Mouse (Mus musculus) frontal cortex, postnatal 10 days (tissue): ENCODE data around the gene Fam53a.
A peak's percentile ranks its signal among the peaks of the same experiment; 100 is the strongest.

ENCODE experiments used
- DNase-seq, 2 experiments: peaks; one replicate each; pipeline ENCODE4 v3.0.0; 2022; ENCODE audit warnings: low spot score in 2 of 2, mixed read lengths in 1 of 2

The Fam53a gene

DNA sequence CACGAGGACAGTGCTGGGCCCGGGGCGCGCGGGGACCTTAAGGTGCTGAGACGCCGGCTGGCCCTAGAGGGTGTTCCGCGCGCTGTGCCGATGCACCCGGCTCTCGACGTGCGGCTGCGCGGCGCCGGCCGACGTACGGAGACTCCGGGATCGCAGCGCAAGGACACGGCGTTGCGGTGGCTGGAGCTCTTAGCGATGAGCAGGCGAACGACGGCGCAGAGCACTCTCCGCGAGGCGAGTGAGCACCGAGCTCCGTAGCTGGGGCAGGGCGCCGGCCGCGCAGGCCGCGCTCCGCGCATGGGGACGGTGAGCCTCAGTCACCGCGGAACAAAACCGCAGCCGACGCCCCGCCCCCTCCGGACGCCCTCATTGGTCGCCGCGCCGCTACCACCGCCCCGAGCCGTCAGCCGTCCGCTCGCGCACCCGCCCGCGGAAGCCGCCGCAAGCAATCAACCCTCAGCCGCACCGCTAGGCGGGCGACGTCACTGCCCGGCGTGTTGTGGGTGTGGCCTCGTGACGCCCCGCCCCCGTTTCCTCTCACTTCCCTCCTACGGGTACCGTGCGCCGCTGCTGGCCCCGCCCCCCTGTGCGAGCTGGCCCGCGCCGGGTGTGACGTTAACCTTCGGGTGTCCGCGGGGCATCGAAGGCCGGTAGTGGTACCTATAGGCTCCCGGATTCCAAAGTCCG, at the start of gene Fam53a, which contains the start of gene Gm9903:
Fam53a (minus strand) TSS at position 335 of the 687 bp plus-strand sequence.
Gm9903 (plus strand) TSS at position 625 of the 687 bp plus-strand sequence.
- DNase-seq = peak; percentile 99 to 100

DNA sequence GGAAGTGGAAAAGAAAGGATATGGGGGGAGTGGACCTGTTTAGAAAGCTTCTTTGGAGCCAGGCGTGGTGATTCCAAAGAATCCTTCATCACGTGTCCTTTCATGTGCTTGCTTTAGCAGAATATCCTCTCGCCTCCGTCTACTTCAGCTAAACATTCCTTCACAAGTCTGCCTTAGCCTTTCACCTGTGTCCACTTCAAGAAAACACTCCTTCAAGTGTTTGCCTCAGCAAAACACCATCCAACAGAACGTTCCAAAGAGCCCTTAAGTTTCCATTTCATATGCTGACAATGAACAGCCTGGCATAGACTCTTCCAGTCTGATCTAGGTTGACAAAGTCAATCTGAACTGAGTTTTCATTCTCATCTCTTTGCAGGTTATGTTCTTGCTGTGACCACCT, 48.8 kb upstream of the Fam53a start:
- DNase-seq = no peak

DNA sequence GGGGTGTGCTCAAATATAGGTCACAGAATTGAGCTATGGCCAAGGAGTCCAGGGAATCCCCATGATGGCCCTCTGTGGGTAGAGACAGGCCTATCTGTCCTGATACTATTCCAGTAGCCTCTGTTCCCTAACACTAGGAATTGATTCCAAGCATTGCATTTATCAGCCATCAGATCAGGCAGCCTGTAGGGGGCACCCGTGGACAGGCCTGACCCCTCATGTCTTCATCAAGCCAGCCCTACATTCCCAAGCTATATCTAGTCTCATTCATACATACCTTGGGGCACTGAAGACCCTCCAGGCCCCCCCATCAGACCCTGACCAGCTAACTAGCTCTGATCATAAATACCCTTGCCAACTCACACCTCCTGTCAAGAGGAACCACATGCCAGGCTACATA, 46.5 kb upstream of the Fam53a start:
- no peak for DNase-seq

DNA sequence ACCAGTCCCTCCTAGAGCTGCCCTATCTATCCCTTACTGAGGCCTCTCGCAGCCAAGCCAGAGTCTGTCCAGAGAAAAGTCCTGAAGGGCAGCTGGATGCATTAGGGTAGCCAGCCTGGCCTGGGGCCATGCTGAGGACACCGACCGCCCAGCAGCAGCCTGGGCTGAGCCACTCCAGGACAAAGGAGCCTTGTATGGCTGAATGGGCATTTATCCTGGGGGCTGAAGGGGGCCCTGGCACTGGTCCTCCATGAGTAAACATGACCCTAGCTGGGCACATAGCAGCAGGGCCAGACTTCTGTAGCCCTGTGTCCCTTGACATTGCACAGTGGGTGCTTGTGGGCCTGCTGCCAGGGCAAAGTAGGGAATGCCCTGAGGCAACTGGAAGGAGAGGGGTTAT, 45.0 kb upstream of the Fam53a start:
- DNase-seq = peak in 1 of 2 experiments; percentile 57

DNA sequence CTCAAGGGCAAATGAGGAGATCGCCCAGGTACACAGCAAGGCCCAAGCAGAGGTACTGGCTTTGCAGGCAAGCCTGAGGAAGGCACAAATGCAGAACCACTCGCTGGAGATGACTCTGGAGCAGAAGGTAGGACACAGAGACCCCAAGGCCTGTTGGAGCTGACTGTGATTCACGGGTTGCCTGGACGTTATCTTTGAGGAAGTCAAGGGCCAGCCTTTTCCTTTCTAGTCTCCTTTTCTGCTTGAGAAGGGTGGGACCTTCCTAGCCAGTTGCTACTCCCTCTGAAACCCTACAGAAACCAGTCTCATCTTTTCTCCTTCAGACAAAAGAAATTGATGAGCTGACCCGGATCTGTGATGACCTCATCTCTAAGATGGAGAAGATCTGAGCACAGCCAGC, 42.2 kb upstream of the Fam53a start:
- no peak for DNase-seq

DNA sequence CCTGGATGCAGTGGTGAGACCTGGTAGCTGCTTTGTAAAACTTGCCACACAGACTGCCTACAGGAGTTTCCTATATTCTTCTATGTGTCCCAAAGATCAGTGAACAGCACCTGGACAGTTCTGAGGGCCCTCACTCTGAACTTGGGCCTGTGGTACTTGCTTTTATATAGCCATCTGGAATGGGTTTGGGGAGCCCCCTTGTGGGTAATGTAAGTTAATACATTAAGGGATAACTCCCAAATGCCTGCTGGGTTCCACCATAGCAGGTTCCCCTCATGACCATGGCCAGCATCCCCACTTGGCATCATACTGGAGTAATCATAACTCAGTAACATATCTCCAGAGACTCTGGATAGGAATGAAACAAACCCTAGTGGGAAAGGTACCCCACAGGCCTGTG, 38.8 kb upstream of the Fam53a start:
- no peak for DNase-seq

DNA sequence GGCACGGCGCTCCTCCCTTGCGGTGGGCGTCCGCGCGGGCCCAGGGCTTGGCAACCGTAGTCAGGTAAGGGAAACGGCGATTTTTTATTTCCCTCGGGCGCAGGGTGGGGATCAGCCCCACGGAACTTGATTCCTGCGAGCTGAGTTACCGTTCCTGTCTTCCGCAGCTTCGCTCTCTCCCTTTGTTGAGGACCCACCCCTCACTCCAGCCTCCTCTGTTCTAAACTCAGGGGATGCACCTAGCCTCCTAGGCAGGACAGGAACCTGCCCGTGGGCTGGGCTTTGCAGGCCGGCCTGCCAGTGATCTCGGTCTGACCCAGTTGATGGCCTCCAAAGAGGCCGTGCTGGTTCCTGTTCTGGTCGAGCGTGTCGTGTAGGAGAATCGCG, 29.2 kb upstream of the Fam53a start:
- no peak for DNase-seq

DNA sequence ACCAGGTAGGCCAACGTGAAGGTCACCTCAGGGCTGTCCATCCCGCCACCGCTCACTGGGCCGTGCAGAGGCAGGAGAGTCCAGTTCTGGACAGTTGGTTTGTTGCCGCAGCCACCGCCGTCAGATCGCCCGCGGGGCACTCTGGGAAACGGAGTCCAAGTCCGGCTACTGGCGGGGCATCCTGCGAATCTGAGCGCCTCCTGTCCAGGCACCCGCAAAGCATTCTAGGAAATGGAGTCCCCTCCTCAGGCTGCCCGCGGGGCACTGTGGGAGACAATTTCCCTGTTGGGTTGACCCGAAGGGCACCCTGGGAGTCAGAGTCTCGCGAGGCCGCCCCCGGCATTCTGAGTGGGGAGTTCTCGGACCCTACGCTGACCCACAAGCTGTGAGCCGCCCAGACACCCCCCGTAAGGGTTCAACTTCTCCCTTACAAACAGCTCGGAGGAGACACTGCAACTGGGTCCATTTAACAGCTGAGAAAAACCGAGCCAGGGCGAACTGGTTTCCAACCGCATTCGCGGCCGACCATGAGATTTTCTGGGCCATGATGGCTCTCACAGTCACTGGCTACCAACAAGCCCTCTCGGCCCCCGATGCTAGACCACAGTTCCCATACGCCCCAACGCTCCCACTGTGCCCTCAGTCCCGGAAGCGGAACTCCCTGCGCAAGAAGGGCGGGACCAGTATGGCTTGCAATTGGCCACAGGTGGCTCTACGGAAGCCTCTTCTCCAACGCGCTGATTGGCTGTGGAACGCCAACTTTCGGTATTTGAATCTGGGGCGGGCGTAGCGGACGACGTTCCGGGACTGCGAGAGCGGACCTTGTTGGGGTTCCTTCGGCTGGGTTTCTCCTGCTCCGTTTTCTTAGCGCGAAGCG, 28.6 kb upstream of the Fam53a start, which contains the start of the genes Tacc3 and Tmem129:
Tacc3 (plus strand) TSS at position 342 of the 877 bp plus-strand sequence.
Tmem129 (minus strand) TSS at position 630 of the 877 bp plus-strand sequence.
- DNase-seq = peak; percentile 98

DNA sequence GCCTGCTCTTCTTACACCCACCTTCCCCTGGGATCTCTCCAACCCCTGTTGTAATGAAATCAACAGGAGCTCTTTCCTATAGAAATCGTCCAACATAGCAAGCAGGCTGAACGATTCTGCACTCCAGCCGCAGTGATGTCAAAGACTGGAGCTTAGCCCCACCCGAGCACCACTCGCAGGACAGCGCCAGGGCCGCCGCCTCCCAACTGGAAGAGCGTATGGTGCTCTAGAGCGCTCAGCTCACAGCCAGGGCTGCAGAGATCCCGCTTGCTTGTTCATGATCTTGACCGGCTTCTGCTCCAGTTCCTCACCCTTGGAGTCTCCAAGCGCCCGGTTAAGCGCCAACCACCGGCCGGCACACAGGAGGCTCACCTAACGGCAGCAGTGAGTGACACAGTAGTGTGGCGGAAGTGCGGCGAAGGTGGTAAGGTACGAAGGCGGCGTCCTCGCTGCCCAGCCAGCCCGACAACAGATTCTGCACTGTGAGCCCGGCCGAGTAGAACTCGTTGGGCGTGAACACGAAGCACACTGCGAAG, 27.9 kb upstream of the Fam53a start:
- DNase-seq = no peak

DNA sequence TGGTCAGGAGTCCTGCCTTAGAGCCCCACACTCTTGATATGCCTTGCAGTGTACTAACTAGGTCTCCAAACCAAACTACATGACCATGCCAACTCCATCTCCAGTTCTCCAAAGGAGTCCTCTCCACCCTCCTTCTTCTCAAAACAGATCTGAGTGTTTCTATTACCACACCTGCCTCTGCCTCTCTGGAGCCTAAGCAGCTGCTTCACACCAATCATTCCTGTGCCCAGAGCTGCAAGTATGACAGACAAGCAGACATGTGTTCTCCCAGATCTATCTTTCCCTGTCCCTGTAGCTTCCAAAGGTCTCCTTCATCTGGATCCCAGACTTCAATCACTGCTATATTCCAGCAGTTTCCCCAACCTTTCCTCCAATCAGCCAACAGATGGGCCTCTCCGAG, 27.3 kb upstream of the Fam53a start:
- no peak for DNase-seq

DNA sequence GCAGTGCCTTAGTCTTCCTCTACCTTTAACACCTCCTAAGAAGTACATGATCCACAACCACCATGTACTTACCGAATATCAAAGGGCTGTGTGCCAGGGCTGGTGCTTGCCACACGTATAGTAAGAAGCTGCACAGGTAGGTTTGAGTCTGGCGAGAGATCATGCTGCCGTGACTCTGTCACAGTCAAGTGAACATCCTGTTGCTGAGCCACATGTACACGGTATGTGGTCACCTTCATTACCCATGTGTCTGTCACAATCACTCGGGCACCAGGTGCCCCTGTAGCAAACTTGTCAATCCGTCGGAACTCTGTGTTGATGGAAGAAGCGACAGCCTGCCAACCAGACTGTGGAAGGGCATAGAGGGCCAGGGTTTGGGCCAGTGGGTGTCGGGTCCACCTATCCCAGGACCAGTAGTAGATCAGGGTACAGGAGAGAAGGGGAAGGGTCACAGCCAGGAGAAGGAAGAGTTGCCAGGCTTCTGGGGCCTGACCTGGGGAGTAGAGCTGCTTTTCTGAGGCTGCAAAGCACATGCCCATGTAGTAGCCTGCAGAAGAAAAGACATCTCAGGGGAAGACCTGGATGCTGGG, 25.9 kb upstream of the Fam53a start:
- DNase-seq = no peak

DNA sequence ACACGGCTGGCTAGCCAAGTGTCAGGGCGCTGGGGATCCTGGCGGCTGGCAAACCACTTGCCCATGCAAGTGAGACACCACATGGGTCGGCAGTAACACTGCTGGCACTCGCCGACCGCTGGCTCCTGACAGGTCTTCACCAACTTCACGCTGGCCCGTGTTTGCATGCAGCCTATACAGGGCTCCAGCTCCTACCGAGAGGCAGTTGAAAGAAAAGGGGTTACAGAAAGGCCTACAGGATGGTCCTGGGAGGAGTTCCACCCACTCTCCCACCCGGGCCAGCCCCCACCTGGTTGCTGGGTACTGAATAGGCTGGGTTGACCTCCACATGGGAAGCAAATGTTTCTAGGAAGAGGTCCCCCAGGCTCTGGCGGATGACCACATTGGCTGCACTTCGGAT, 25.0 kb upstream of the Fam53a start:
- no peak for DNase-seq

DNA sequence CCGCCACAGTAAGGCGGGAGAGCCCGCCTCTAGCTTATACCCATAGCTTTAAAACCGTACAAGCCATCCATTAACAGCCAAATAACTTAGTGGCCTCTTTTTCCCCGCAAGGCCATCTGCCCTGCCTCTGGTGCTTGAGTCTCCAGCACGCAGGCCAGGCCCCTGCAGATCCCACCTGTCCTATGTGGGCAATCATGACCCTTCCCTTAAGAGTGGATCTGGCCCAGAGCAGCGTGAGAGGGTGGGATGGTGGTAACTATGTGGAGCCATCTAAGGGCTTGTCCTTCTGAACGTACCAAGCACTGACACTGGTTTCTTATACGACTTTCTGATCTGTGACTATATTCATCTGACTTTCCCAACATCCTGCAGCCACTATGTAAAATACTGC, 23.3 kb upstream of the Fam53a start:
- DNase-seq = no peak

DNA sequence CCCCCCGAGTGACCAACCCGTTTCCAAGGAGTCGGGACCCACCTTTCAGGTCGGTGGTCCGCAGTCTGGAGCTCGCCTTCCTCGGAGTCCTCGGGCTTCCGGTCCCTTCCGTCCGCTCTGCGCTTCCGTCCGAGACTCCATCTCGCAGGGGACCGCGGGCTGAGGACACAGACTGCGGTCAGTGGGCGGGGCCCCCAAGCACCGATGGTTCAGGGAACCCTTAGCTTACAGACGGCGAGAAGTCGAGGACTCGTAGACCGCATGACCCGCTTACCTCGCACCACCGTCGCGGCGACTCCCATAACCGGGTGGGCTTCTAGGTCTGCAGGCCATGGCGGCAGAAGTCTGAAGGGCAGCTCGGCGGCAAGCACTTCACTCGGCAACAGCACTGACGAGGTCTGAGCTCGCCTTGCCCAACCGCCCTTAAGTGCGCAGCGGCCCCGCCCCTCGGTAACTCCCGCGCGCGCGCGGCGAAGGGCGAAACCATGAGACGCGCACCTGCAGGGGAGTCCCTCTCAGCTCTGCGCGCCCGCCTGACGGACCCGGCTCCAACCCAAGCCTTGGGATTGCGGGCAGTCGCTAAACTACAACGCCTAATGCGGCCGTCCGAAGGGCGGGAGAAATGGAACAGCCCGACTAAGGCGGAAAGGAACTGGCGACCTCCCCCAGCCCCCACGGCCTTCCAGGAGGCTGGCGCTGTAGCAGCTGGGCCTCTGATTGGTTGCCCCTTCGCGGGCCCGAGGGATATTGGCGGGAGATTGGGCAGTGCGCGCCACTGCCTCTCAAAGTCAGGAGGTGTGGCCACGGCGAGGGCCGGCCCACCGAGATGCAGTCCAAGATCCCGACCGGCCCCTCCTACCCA, 22.7 kb upstream of the Fam53a start, which contains the start of gene Slbp:
Slbp (minus strand) TSS at position 654 of the 862 bp plus-strand sequence.
- peak; percentile 92 to 95 for DNase-seq

DNA sequence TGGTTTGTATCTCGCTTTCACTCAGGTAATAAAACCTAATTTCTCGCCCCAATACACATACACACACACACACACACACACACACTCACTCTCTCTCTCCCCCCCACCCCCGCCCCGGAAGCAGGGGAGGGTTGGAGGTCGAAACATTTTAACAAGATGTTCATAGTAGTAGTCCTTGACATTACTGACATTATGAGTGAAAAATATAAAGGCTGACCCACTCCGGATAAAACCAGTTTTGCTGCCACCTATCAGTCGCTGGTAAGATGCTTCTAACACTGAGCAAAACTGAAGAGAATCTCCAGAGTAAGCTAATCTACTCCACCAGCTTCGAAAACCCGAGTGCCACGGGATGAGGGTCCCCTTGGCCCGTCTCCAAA, 22.1 kb upstream of the Fam53a start:
- no peak for DNase-seq

DNA sequence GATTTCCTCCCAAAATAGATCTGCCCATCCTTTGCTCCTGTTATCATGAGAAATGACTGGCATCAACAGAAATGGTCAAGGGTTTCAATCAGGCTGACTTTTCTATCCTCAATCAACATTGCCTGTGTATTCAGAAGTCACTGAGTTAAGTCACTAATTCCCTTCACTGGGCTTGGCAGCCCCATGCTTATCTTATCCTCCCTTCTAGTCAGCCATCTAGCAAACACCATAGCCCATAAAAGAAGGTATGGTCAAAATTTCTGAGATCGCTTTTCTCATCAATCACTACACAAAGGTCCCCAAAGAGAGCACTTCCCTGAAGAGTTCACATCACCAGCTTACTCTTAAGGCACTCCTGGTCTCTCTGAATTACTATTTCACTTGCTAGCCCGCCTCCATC, 21.6 kb upstream of the Fam53a start:
- no peak for DNase-seq

DNA sequence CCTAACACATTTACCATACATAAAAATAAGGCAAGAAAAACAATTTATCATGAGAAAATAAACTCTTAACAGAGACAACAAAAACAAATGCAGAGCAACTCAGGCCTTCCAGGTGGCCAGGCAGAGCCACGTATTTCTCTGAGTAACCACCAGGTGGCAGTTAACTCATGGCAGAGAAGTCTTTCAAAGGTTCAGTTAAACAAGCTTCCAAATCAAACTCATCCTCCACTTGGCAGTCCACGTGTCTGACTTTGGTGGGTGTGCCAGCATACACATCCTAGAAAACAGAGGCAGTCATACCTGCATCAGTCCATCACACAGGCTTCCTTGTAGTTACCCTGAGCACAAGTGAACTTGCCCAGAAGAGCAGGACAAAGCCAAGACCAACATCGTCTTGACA, 11.2 kb upstream of the Fam53a start:
- DNase-seq = peak in 1 of 2 experiments; percentile 33

DNA sequence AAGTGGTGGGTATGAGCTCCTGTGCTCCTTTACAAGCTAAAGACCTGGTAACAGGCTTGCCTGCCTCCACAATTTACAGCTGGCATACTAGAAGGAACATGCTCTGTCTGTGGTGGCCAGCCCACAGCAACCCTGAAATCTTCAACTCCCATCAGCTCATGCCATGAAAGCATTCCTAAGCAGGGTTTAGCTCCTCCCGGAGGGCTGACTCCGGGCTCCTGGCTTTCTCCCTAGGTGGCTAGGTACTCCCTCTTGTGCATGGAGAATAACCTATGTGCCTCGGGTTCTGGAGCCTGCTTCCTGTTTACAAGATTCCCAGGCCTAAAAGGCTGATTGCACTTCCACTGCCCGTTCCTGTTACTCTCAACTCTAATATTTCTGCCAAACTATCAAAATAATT, 9.4 kb upstream of the Fam53a start:
- no peak for DNase-seq

DNA sequence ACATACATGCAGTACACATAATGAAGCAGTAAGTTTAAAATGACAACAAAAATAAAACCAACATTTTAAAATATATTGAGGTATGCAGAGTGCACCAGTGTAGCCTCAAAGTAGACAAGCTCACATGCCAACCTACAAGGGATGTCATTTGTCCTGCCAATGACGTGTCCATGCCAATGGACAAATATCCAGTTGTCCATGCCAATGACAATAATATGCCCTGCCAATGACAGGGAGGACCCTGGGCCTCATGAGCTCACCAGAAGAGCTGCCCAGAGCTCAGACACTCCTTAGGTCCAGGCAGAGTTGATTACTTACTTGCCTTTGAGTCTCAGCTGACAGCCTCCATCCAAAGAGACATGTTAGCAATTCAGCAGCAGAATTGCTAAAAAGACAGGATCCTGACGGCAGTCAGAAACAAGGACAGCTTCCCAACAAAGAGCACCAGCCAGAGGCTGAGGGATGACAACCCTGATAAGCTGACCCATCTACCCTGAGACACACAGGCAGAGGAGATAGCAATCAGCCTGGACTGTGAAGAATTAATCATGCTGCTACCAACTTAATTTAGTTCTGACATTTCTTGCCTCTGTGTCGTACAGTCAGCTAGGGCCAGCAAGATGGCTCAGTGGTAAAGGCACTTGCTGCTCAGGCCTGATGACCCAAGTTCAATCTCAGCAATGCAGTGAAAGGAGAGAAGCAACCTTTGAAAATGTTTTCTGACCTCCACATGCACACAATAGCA, 8.3 kb upstream of the Fam53a start:
- no peak for DNase-seq

DNA sequence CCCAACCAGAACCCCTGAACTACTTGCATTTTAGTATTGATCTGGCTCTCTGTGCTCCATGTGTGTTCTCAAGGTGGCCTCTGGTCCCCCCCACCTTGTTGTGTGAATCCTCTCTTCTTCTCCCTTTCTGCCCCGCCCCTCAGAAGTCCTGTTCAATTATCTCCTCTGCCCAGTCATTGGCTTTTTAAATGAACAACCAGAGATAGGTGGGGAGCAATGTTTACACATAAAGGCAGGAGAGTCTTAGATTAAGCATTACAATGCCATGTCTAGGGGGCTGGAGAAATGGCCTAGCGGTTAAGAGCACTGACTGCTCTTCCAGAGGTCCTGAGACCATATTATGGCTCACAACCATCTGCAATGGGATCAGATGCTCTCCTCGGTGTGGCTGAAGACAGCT, 5.9 kb upstream of the Fam53a start:
- no peak for DNase-seq

DNA sequence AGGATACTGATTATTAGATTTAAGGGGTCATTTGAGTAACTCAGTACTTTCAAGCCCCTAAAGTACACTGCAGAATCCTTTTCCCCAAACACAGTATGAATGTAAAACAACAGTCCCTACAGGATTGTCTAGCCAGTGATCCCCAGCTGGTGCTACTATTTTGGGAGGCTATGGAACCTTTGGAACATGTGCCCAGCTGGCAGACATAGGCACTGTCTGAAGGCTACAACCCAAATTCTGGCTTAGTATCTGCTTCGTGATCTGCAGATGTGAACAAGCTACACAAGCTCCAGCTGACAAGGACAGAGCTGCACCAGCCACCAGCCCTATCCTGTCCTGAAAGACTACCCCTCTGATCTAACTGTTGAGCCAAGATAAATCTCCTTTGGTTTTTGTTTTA, 3.1 kb upstream of the Fam53a start:
- DNase-seq = no peak
